ENCODE assay signal across 12 mouse cellular contexts in genomic region chr4:63782970-63783613, GRCm38 (mm10). TPM values are rescaled to one million over a fixed set of nuclear protein-coding genes. Genes with fewer than 3 reads are reported as not detected.
DNase-seq lines count a peak whose midpoint lies in the region; ATAC-seq lines count a peak whose summit lies in the region.
"Had no signal": no experiment of that assay in that cellular context is flagged by ENCODE, and none has a peak within 500 bp of the region (broad histone marks: within the 10 kb centered on the region; RNA-seq: fewer than 3 reads in every experiment).

No protein-coding gene starts in this region.

- H3K4me1 ChIP-seq in heart, embryonic 11.5 days (ENCODE audit: control insufficient read depth, insufficient read depth, low read length): no peaks in the 10 kb centered on the region
- H3K4me1 ChIP-seq in midbrain, embryonic 13.5 days (replicated peaks): no peaks in the 10 kb centered on the region
- no peaks in the 10 kb centered on the region for H3K4me1 ChIP-seq in midbrain, embryonic 10.5 days
- no peaks in the 10 kb centered on the region for H3K4me1 ChIP-seq in midbrain, embryonic 16.5 days (ENCODE audit: control insufficient read depth, insufficient read depth, low read length)
- H3K4me1 ChIP-seq: embryonic facial prominence, embryonic 13.5 days; megakaryocyte, embryonic 14.5 days had no signal

- no peaks in the 10 kb centered on the region for H3K9me3 ChIP-seq in heart, embryonic 11.5 days (replicated peaks; ENCODE audit: control insufficient read depth, low read length)
- no peaks in the 10 kb centered on the region for H3K9me3 ChIP-seq in midbrain, embryonic 13.5 days
- no peaks in the 10 kb centered on the region for H3K9me3 ChIP-seq in midbrain, embryonic 10.5 days (replicated peaks)
- H3K9me3 ChIP-seq in midbrain, embryonic 16.5 days (replicated peaks; ENCODE audit: control insufficient read depth, low read length, poor library complexity, severe bottlenecking): no peaks in the 10 kb centered on the region
- H3K9me3 ChIP-seq: embryonic facial prominence, embryonic 13.5 days; megakaryocyte, embryonic 14.5 days had no signal

- intact Hi-C loops in heart, postnatal 10 days (cut with DNase I): loop anchor here (1.0 kb wide), 1 partner anchor 97 kb away; no protein-coding TSS in a partner anchor

- ATAC-seq in heart, embryonic 11.5 days (replicated peaks; ENCODE audit: insufficient number of reproducible peaks, low FRiP score, low TSS enrichment): no peak
- peak; percentile 45 for ATAC-seq in midbrain, embryonic 13.5 days
- ATAC-seq in midbrain, embryonic 16.5 days: peak; percentile 62
- ATAC-seq in cerebellum, adult (ENCODE audit: insufficient number of reproducible peaks, low FRiP score, low TSS enrichment): no peak

- no peak overlapping the region for H3K4me3 ChIP-seq in heart, embryonic 11.5 days (ENCODE audit: low read depth, low read length)
- H3K4me3 ChIP-seq in midbrain, embryonic 13.5 days (replicated peaks): no peak overlapping the region
- no peak overlapping the region for H3K4me3 ChIP-seq in midbrain, embryonic 10.5 days
- no peak overlapping the region for H3K4me3 ChIP-seq in midbrain, embryonic 16.5 days (ENCODE audit: low read depth, low read length)
- H3K4me3 ChIP-seq: embryonic facial prominence, embryonic 13.5 days; megakaryocyte, embryonic 14.5 days had no signal

- H3K9ac ChIP-seq in heart, embryonic 11.5 days (ENCODE audit: low read depth, low read length): no peak overlapping the region
- no peak overlapping the region for H3K9ac ChIP-seq in midbrain, embryonic 13.5 days (replicated peaks)
- H3K9ac ChIP-seq in midbrain, embryonic 16.5 days (ENCODE audit: low read depth, low read length): no peak overlapping the region
- H3K9ac ChIP-seq: embryonic facial prominence, embryonic 13.5 days had no signal

- WGBS in heart, embryonic 11.5 days (ENCODE audit: insufficient replicate concordance): 80% methylated on average over 7 of the region's 7 CpGs
- WGBS in midbrain, embryonic 13.5 days: 77% methylated on average over 7 of the region's 7 CpGs
- 90% methylated on average over 7 of the region's 7 CpGs for WGBS in midbrain, embryonic 10.5 days
- 66% methylated on average over 7 of the region's 7 CpGs for WGBS in midbrain, embryonic 16.5 days

- H3K27ac ChIP-seq in heart, embryonic 11.5 days (ENCODE audit: low read depth, low read length): no peak overlapping the region
- H3K27ac ChIP-seq in midbrain, embryonic 13.5 days: no peak overlapping the region
- H3K27ac ChIP-seq in midbrain, embryonic 10.5 days (replicated peaks): no peak overlapping the region
- no peak overlapping the region for H3K27ac ChIP-seq in midbrain, embryonic 16.5 days (ENCODE audit: low read length)
- H3K27ac ChIP-seq: embryonic facial prominence, embryonic 13.5 days had no signal

- DNase-seq in heart, postnatal 10 days: peak; percentile 3 to 6
- no peak for DNase-seq in midbrain, embryonic 10.5 days (ENCODE audit: low spot score)
- DNase-seq in induced T-regulatory cell, adult 2 months (ENCODE audit: low read depth): peak; percentile 6
- no peak for DNase-seq in urinary bladder, adult 2 months (ENCODE audit: low spot score)
- DNase-seq: cerebellum, adult 18-20 months had no signal

- H3K36me3 ChIP-seq in heart, embryonic 11.5 days (ENCODE audit: control insufficient read depth, insufficient read depth, low read length): no peaks in the 10 kb centered on the region
- H3K36me3 ChIP-seq in midbrain, embryonic 13.5 days: no peaks in the 10 kb centered on the region
- H3K36me3 ChIP-seq in midbrain, embryonic 10.5 days: no peaks in the 10 kb centered on the region
- H3K36me3 ChIP-seq in midbrain, embryonic 16.5 days (ENCODE audit: control insufficient read depth, insufficient read depth, low read length): no peaks in the 10 kb centered on the region
- H3K36me3 ChIP-seq: embryonic facial prominence, embryonic 13.5 days had no signal

- H3K4me2 ChIP-seq in heart, embryonic 11.5 days: no peak overlapping the region
- no peak overlapping the region for H3K4me2 ChIP-seq in midbrain, embryonic 13.5 days (replicated peaks)
- H3K4me2 ChIP-seq in midbrain, embryonic 16.5 days (ENCODE audit: low read length): no peak overlapping the region
- H3K4me2 ChIP-seq: embryonic facial prominence, embryonic 13.5 days had no signal

- H3K27me3 ChIP-seq in heart, embryonic 11.5 days (ENCODE audit: control insufficient read depth, insufficient read depth, low read length): no peaks in the 10 kb centered on the region
- no peaks in the 10 kb centered on the region for H3K27me3 ChIP-seq in midbrain, embryonic 13.5 days
- no peaks in the 10 kb centered on the region for H3K27me3 ChIP-seq in midbrain, embryonic 10.5 days (ENCODE audit: low read depth, poor library complexity, severe bottlenecking)
- H3K27me3 ChIP-seq in midbrain, embryonic 16.5 days (ENCODE audit: control insufficient read depth, insufficient read depth, low read depth, low read length): no peaks in the 10 kb centered on the region
- H3K27me3 ChIP-seq: embryonic facial prominence, embryonic 13.5 days; megakaryocyte, embryonic 14.5 days had no signal

RNA-seq across cellular contexts. Expression of gene Tnfsf15, which starts 38.2 kb away (rescaled TPM):
- total RNA-seq in heart, postnatal 10 days (2021): not detected
- polyA plus RNA-seq in heart, embryonic 11.5 days (2014; fragmentation: Nextera tagmentation; extraction: Ambion mirVana): 0.04 TPM in 1 of 2 replicates, not detected in the other
- not detected in 2 replicates for polyA plus RNA-seq in midbrain, embryonic 13.5 days (2015; fragmentation: Nextera tagmentation; extraction: Ambion mirVana)
- not detected in 2 replicates for polyA plus RNA-seq in midbrain, embryonic 10.5 days (2016; fragmentation: Nextera tagmentation; extraction: Ambion mirVana)
- polyA plus RNA-seq in midbrain, embryonic 16.5 days (2015; fragmentation: Nextera tagmentation; extraction: Ambion mirVana): not detected in 2 replicates
- polyA plus RNA-seq in urinary bladder, adult 2 months (2012; rRNA removed): 0.38 and 0.62 TPM in 2 replicates
- total RNA-seq: neutrophil, adult 5-6 weeks had no signal
- polyA plus RNA-seq: embryonic facial prominence, embryonic 13.5 days had no signal

Comparison
In these comparisons a context has a peak if more than half of its experiments do, and no peak if none do; other contexts are left out.
1. DNase-seq: peak in heart, postnatal 10 days (2 of 2) and induced T-regulatory cell, adult 2 months (single experiment); none in midbrain, embryonic 10.5 days (single experiment) and urinary bladder, adult 2 months (single experiment).
2. ATAC-seq: peak in midbrain, embryonic 13.5 days (single experiment) and midbrain, embryonic 16.5 days (single experiment); none in heart, embryonic 11.5 days (single experiment) and cerebellum, adult (single experiment).